Mouse (Mus musculus) intestine, embryonic 16.5 days (tissue): ENCODE measurements around the gene Pcsk5. TPM values are rescaled to one million over a fixed set of nuclear protein-coding genes. Genes with fewer than 3 reads are reported as not detected.
A peak's percentile ranks its signal among the peaks of the same experiment; 100 is the strongest.
"Not testable (repeated sequence)": the region's sequence is repeated elsewhere in the genome, so short reads cannot be mapped to it uniquely, and the experiment has no call there.

Experiments used
- ATAC-seq: fragments of 200-750 bp; cut with Nextera tagmentation; 2 replicates; pipeline ENCODE4 v1.8.0; 2017; ENCODE audit warnings: moderate TSS enrichment, moderate library complexity
- H3K27ac ChIP-seq: fragments of 300-500 bp; sonication (generic); 2 replicates; pipeline ENCODE4 v1.5.1; 2014; ENCODE audit warnings: mild to moderate bottlenecking, low read length
- H3K27me3 ChIP-seq: fragments of 300-500 bp; sonication (generic); replicated peaks from 2 replicates; pipeline ENCODE4 v1.6.1; 2014; ENCODE audit warnings: low read length, control low read depth, mixed read lengths; ENCODE audit not compliant: control insufficient read depth, insufficient read depth
- H3K36me3 ChIP-seq: fragments of 300-500 bp; sonication (generic); 2 replicates; pipeline ENCODE4 v1.6.1; 2014; ENCODE audit warnings: low read length, control low read depth; ENCODE audit not compliant: control insufficient read depth, insufficient read depth
- H3K4me1 ChIP-seq: fragments of 300-500 bp; sonication (generic); 2 replicates; pipeline ENCODE4 v1.6.1; 2014; ENCODE audit warnings: low read length, control low read depth, mixed read lengths; ENCODE audit not compliant: control insufficient read depth, insufficient read depth
- H3K4me2 ChIP-seq: fragments of 300-500 bp; sonication (generic); 2 replicates; pipeline ENCODE4 v1.6.1; 2014; ENCODE audit warnings: low read depth, low read length, control low read depth
- H3K4me3 ChIP-seq: fragments of 300-500 bp; sonication (generic); 2 replicates; pipeline ENCODE4 v1.5.1; 2014; ENCODE audit warnings: mild to moderate bottlenecking, low read length
- H3K9ac ChIP-seq: fragments of 300-500 bp; sonication (generic); 2 replicates; pipeline ENCODE4 v1.6.1; 2014; ENCODE audit warnings: low read depth, low read length
- H3K9me3 ChIP-seq: fragments of 300-500 bp; sonication (generic); 2 replicates; pipeline ENCODE4 v1.6.1; 2016; ENCODE audit warnings: low read length, control low read depth; ENCODE audit not compliant: control insufficient read depth
- WGBS: fragments of 180-500 bp; shearing (Covaris S2); extraction: QIAGEN DNeasy Blood & Tissue Kit; methylation state at CpG from one replicate; pipeline ENCODE4 v1.1.7; 2014; 5-methylcytosine and 5-hydroxymethylcytosine counted together
- polyA plus RNA-seq: library from polyadenylated mRNA; unstranded; fragments of >200 nt; fragmentation: Nextera tagmentation; extraction: Ambion mirVana; gene quantifications from 2 replicates; pipeline ENCODE4 v1.2.1, GENCODE M21; 2015

Pcsk5 gene
- polyA plus RNA-seq, 1 experiment from 2014 or later, result 30.2 TPM

DNA sequence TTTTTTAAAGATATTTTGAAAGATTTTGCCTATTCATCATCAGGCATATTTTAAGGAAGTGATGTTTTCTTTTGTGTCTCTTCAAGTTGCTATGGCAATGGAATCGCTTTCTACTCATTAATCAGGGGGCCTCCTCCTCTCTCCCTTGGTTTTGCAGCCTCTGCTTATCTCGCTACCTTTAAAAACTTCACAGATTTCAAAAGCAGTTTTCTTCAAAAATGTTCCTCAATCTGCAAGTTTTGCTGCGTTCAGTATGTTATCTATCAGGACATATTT, 347.6 kb downstream of the Pcsk5 start:
- Histone ChIP-seq H3K4me3 (no peak overlapping the region), H3K4me1 (peaks cover 10% of the 10 kb centered on the region)

DNA sequence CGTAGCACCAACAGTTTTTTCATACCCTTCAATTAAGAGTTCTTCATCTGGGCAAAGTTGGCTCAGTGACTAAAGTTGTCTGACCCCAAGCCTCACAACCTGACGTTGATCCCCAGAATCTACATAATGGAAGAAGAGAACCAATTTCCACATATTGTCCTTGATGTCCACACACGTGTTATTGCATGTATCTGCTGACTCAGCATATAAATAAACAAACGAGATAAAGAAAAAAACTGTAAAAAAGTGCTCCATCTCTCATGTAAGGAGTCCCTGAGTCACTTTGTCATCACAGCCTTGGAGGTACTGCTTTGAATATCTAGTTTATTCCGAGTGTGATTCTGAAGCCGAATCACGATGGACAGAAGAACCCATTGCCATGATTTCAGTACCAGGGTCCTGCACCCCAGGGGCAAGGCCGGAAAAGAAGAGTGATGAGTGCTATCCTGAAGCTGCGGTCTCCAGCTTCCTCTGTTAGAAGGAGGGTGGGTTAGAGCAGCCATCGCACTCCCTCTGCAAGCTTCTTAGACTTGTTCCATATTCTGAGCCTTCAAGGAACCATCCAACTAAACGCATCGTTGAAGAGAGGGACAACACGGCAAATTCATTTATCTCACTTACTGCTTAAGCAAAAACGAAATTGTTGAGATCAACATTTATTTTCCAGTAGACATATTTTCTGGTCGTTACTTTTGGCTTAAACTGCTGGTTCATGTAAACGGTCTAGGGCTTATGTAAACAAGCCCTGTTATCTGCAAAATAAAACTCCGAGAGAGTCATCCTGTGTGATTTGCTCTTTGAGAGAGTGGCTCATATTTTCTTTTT, 348.2 kb downstream of the Pcsk5 start:
- Histone ChIP-seq H3K9ac (no peak overlapping the region), H3K4me3 (no peak overlapping the region), H3K36me3 (no peaks in the 10 kb centered on the region), H3K4me2 (no peak overlapping the region), H3K27ac (no peak overlapping the region), H3K27me3 (no peaks in the 10 kb centered on the region), H3K9me3 (no peaks in the 10 kb centered on the region), H3K4me1 (peaks cover 10% of the 10 kb centered on the region)
- peak; percentile 65 for ATAC-seq
- WGBS, result 53% methylated on average over 17 of the region's 17 CpGs

More for the DNA sequence above, 347.6 kb downstream of the Pcsk5 start:
- H3K9me3 ChIP-seq, result no peaks in the 10 kb centered on the region
- H3K27me3 ChIP-seq, result no peaks in the 10 kb centered on the region
- 34% methylated on average over 3 of the region's 3 CpGs for WGBS
- ATAC-seq, result peak; percentile 31; the same call in 1 of the 2 replicates
- H3K36me3 ChIP-seq, result no peaks in the 10 kb centered on the region
- H3K27ac ChIP-seq, result no peak overlapping the region
- no peak overlapping the region for H3K4me2 ChIP-seq
- no peak overlapping the region for H3K9ac ChIP-seq

DNA sequence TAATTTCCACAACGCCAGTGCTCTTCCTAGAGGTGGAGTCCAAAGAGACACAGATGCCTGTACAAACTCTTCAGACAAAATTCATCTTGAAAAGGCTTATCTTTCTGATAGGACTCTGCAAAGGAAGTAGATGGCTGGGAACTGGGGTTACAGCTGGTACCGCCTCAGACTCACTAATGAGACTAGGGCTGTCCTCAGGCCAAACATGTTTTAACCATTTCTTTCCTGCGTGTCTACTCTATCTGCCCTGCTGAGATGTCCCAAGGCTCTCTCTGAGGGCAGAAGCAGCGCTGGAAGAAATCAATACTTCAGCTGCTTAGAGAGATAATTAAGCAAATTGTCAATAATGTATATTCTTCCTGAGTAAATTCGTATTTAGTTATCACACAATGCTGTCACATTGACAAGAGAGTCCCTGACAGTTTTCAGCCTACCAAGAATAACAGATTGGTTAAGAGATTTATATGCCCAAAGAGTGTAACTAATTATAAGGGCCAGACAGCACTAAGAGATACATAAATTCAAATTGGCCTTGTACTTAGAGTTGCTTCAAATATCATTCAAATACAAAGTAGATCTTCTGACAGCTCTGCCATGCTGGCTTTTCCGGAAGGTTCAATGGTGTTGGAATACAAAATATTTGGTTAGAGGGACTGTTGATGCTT, 355.2 kb downstream of the Pcsk5 start:
- 61% methylated on average over 6 of the region's 6 CpGs for WGBS
- no peak overlapping the region for H3K9ac ChIP-seq
- H3K27ac ChIP-seq, result no peak overlapping the region
- H3K9me3 ChIP-seq, result no peaks in the 10 kb centered on the region
- H3K27me3 ChIP-seq, result no peaks in the 10 kb centered on the region
- H3K4me1 ChIP-seq, result no peaks in the 10 kb centered on the region
- no peaks in the 10 kb centered on the region for H3K36me3 ChIP-seq
- H3K4me3 ChIP-seq, result no peak overlapping the region
- ATAC-seq, result no peak
- no peak overlapping the region for H3K4me2 ChIP-seq

DNA sequence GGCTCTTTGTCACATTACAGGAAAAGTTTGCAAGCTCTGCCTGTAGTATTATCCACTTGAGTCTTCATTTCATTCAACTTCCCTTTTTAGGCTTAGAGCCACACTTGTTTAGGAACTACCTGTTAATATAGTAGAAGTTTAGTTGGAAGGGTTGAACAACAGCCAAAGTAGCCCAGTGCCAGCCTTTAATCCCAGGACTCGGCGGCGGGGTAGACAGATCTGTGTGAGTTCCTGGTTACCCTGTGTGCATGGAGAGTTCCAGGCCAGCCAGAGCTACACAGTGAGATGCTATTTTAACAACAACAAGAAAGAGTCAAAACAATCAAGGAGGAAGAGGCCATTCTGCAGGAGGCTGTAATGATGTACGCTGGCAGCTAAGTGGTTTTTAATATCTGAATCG, 358.0 kb downstream of the Pcsk5 start:
- Histone ChIP-seq H3K27me3 (no peaks in the 10 kb centered on the region), H3K27ac (no peak overlapping the region), H3K9ac (no peak overlapping the region), H3K4me2 (no peak overlapping the region), H3K4me3 (no peak overlapping the region), H3K9me3 (no peaks in the 10 kb centered on the region), H3K4me1 (0 out of 2 replicates have a peak, but pooled peaks cover 3% of the 10 kb centered on the region), H3K36me3 (no peaks in the 10 kb centered on the region)
- WGBS, result 96% methylated on average over 5 of the region's 5 CpGs
- no peak for ATAC-seq

DNA sequence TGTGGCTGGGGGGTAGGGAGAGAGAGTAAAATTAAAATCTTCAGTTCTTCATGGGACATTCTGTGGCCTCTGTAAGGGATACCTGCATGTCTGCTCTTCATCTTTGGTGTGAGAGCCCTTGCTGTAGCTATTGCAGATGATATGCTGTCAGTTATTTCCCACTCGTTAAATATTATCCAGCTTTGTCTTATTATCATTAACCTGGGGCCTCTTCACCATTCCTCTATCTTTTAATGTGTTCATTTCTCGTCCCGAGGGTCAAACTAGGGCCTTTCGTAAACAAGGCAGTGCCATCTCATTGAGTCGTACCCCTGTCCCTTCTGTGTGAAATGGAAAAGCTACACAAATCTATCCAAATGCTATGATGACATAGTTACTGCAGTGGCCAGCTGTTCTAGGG, 361.4 kb downstream of the Pcsk5 start:
- 67% methylated on average over 5 of the region's 5 CpGs for WGBS

DNA sequence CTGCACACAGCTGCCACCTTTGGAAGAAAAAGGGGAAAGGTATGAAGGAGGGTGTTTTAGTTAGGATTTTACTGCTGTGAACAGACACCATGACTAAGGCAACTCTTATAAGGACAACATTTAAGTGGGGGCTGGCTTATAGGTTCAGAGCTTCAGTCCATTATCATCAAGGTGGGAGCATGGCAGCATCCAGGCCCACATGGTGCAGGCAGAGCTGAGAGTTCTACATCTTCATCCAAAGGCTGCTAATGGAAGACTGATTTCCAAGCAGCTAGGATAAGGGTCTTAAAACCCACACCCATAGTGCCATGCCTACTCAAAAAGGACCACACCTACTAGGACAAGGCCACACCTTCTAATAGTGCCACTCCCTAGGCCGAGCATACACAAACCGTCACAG, 364.3 kb downstream of the Pcsk5 start:
- not testable (repeated sequence) for H3K36me3 ChIP-seq, H3K4me1 ChIP-seq, H3K9me3 ChIP-seq, H3K4me2 ChIP-seq, H3K9ac ChIP-seq, ATAC-seq, H3K27me3 ChIP-seq, H3K27ac ChIP-seq, H3K4me3 ChIP-seq
- WGBS, result 83% methylated on average over 2 of the region's 2 CpGs

More for the DNA sequence above, 361.4 kb downstream of the Pcsk5 start:
- H3K4me3 ChIP-seq, result no peak overlapping the region
- H3K36me3 ChIP-seq, result no peaks in the 10 kb centered on the region
- H3K27ac ChIP-seq, result no peak overlapping the region
- 0 out of 2 replicates have a peak, but pooled peaks cover 3% of the 10 kb centered on the region for H3K4me1 ChIP-seq
- no peaks in the 10 kb centered on the region for H3K9me3 ChIP-seq
- ATAC-seq, result no peak
- no peak overlapping the region for H3K9ac ChIP-seq
- no peaks in the 10 kb centered on the region for H3K27me3 ChIP-seq
- H3K4me2 ChIP-seq, result no peak overlapping the region

DNA sequence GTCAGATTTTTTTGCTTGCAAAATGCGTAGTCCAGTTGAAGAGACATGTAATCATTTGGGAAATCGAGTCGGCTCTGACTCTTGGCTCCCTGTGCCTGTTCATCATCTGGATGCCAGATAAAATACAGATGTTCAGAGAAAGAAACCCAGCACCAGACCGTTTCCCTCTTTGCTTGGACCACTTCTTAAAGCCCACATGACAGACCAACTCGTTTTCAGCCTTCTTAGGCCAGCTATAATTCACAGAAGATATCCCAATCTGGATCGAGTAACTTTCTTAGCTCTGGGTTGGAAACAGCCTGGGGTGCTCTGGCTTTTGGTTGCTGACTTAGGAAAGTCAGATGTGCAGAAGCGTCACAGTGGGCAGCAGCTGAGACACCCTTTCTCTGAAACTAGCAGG, 365.6 kb downstream of the Pcsk5 start:
- no peak overlapping the region for H3K4me3 ChIP-seq
- H3K9ac ChIP-seq, result no peak overlapping the region
- WGBS, result 55% methylated on average over 7 of the region's 7 CpGs
- no peaks in the 10 kb centered on the region for H3K36me3 ChIP-seq
- 0 out of 2 replicates have a peak, but pooled peaks cover 3% of the 10 kb centered on the region for H3K4me1 ChIP-seq
- no peak overlapping the region for H3K27ac ChIP-seq
- no peaks in the 10 kb centered on the region for H3K9me3 ChIP-seq
- no peak for ATAC-seq
- no peaks in the 10 kb centered on the region for H3K27me3 ChIP-seq
- no peak overlapping the region for H3K4me2 ChIP-seq

DNA sequence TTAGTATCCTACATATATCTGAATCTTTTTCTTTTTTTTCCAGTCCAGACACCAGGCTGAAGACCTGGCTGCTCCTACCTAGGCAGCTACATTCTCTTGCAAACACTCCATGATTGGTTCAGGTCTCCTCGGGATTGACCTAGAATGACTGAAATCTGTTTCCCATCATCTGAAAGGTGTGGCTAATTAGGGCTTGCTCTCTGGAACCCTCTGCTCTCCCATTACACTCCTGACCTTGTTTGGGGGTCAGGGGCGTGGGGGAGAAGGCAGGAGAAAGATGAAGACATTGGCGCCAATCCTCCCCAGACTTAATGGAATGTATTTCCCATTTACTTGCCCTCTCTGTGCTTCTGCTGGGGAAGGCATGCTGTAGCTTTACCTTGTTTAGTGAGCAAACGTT, 366.2 kb downstream of the Pcsk5 start:
- H3K4me2 ChIP-seq, result no peak overlapping the region
- H3K4me3 ChIP-seq, result no peak overlapping the region
- 0 out of 2 replicates have a peak, but pooled peaks cover under 1% of the 10 kb centered on the region for H3K4me1 ChIP-seq
- WGBS, result 69% methylated on average over 4 of the region's 4 CpGs
- H3K9me3 ChIP-seq, result no peaks in the 10 kb centered on the region
- ATAC-seq, result no peak
- no peaks in the 10 kb centered on the region for H3K36me3 ChIP-seq
- H3K9ac ChIP-seq, result no peak overlapping the region
- no peaks in the 10 kb centered on the region for H3K27me3 ChIP-seq
- H3K27ac ChIP-seq, result no peak overlapping the region

DNA sequence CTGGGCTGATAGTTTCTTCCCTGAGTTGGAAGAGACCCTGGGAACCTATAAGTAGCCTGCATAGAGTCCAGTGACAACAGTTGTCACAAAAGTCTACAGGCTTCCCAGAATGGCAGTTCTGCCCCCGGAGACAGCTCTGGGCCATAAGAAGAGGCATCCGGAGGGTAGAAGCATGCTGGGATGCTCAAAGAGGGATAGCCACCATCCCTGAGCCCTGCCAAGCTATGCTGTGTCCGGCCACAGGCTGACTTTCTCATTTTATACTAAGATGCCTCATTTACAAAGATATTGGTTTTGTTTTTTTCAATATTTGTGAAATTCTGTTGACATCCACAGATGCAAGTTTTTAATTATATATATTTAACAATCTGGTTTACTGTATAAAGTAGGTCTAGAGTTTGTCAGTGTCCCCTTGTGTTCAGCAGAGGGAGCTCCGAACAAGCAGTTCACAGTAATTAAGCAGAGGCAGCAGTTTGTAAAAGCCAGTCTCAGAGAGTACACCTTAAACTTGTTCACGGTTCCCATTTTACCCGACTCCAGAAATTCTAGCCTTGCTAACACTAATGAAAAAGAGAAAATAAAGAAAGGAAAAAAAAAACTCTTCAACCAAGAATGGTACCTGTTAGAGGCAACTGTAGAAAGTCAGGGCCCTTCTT, 369.7 kb downstream of the Pcsk5 start:
- Histone ChIP-seq H3K4me3 (no peak overlapping the region), H3K36me3 (no peaks in the 10 kb centered on the region), H3K27me3 (no peaks in the 10 kb centered on the region), H3K4me1 (no peaks in the 10 kb centered on the region), H3K27ac (no peak overlapping the region), H3K9ac (no peak overlapping the region), H3K9me3 (no peaks in the 10 kb centered on the region), H3K4me2 (no peak overlapping the region)
- ATAC-seq, result no peak
- WGBS, result 64% methylated on average over 6 of the region's 6 CpGs
